Mouse (Mus musculus) layer of hippocampus, adult 9-11 months (tissue): ENCODE measurements at regions not wholly inside any gene's neighbourhood (a gene's known extent, or its start where the extent isn't known, plus 50 kb on each side); places are given as distances from the start of the nearest gene placed in this dataset.

Experiments
- DNase-seq: peaks from one replicate; pipeline ENCODE4 v3.0.0; 2022

GRCm38 (mm10) chr4:105912296-105912695, 122.6 kb downstream of the Gm12728 start:
- DNase-seq: no peak

- peak; percentile 24 for DNase-seq
These were observed 125.3 kb downstream of the Gm12728 start for GRCm38 (mm10) chr4:105914996-105915395.

GRCm38 (mm10) chr4:105916229-105916628, 126.6 kb downstream of the Gm12728 start:
- no peak for DNase-seq

GRCm38 (mm10) chr4:105924781-105925382, 135.2 kb downstream of the Gm12728 start:
- DNase-seq: no peak

GRCm38 (mm10) chr4:105925506-105925905, 135.8 kb downstream of the Gm12728 start:
- DNase-seq: no peak

GRCm38 (mm10) chr4:105929658-105930057, 140.0 kb downstream of the Gm12728 start:
- no peak for DNase-seq

- DNase-seq: peak; percentile 25
These were observed 145.3 kb downstream of the Gm12728 start for GRCm38 (mm10) chr4:105934971-105935370.

- peak; percentile 52 for DNase-seq
These were observed 147.3 kb downstream of the Gm12728 start for GRCm38 (mm10) chr4:105936755-105937514.

GRCm38 (mm10) chr4:105937587-105937986, 147.9 kb downstream of the Gm12728 start:
- no peak for DNase-seq

- DNase-seq: no peak
These were observed 149.2 kb downstream of the Gm12728 start for GRCm38 (mm10) chr4:105938886-105939285.

GRCm38 (mm10) chr4:105939636-105940199, 150.0 kb downstream of the Gm12728 start:
- no peak for DNase-seq

- DNase-seq: no peak
These were observed 151.2 kb downstream of the Gm12728 start for GRCm38 (mm10) chr4:105940891-105941290.

- peak; percentile 26 for DNase-seq
These were observed 152.1 kb downstream of the Gm12728 start for GRCm38 (mm10) chr4:105941785-105942184.

- no peak for DNase-seq
These were observed 155.3 kb downstream of the Gm12728 start for GRCm38 (mm10) chr4:105944962-105945361.

- no peak for DNase-seq
These were observed 156.3 kb downstream of the Gm12728 start for GRCm38 (mm10) chr4:105945921-105946320.

GRCm38 (mm10) chr4:105948326-105948725, 158.7 kb downstream of the Gm12728 start:
- no peak for DNase-seq

- DNase-seq: no peak
These were observed 162.7 kb downstream of the Gm12728 start for GRCm38 (mm10) chr4:105952406-105952805.

GRCm38 (mm10) chr4:105956516-105956915, 166.8 kb downstream of the Gm12728 start:
- no peak for DNase-seq

- no peak for DNase-seq
These were observed 168.7 kb downstream of the Gm12728 start for GRCm38 (mm10) chr4:105958331-105958730.

GRCm38 (mm10) chr4:105961686-105962360, 172.2 kb downstream of the Gm12728 start:
- DNase-seq: no peak

GRCm38 (mm10) chr4:105962542-105962941, 172.9 kb downstream of the Gm12728 start:
- DNase-seq: no peak

GRCm38 (mm10) chr4:105968324-105968723, 178.7 kb downstream of the Gm12728 start:
- no peak for DNase-seq

GRCm38 (mm10) chr4:105969628-105970027, 180.0 kb downstream of the Gm12728 start:
- DNase-seq: no peak

GRCm38 (mm10) chr4:105970056-105970455, 180.4 kb downstream of the Gm12728 start:
- DNase-seq: no peak
